Mouse (Mus musculus) lung, embryonic 16.5 days (tissue): ENCODE results near the gene Zfp579. TPM values are rescaled to one million over a fixed set of nuclear protein-coding genes. Genes with fewer than 3 reads are reported as not detected.
A peak's percentile ranks its signal among the peaks of the same experiment; 100 is the strongest.

Experiments used
- ATAC-seq: fragments of 200-750 bp; cut with Nextera tagmentation; 2 replicates; pipeline ENCODE4 v1.8.0; 2017; ENCODE audit warnings: low read depth, mild to moderate bottlenecking, moderate library complexity
- H3K27ac ChIP-seq: fragments of 300-500 bp; sonication (generic); 2 replicates; pipeline ENCODE4 v1.5.1; 2014; ENCODE audit warnings: mild to moderate bottlenecking, control low read depth, low read length
- H3K27me3 ChIP-seq: fragments of 300-500 bp; sonication (generic); 2 replicates; pipeline ENCODE4 v1.6.1; 2014; ENCODE audit warnings: low read depth, low read length, mixed read lengths; ENCODE audit not compliant: control insufficient read depth, insufficient read depth
- H3K36me3 ChIP-seq: fragments of 300-500 bp; sonication (generic); 2 replicates; pipeline ENCODE4 v1.6.1; 2014; ENCODE audit warnings: low read length; ENCODE audit not compliant: control insufficient read depth, insufficient read depth
- H3K4me1 ChIP-seq: fragments of 300-500 bp; sonication (generic); replicated peaks from 2 replicates; pipeline ENCODE4 v1.6.1; 2014; ENCODE audit warnings: low read length, mixed read lengths; ENCODE audit not compliant: control insufficient read depth, insufficient read depth
- H3K4me2 ChIP-seq: fragments of 300-500 bp; sonication (generic); 2 replicates; pipeline ENCODE4 v1.6.1; 2014; ENCODE audit warnings: low read depth, low read length, control low read depth
- H3K4me3 ChIP-seq: fragments of 300-500 bp; sonication (generic); 2 replicates; pipeline ENCODE4 v1.5.1; 2014; ENCODE audit warnings: mild to moderate bottlenecking, low read length, control low read depth
- H3K9ac ChIP-seq: fragments of 300-500 bp; sonication (generic); 2 replicates; pipeline ENCODE4 v1.6.1; 2014; ENCODE audit warnings: low read length, control low read depth
- H3K9me3 ChIP-seq: fragments of 300-500 bp; sonication (generic); 2 replicates; pipeline ENCODE4 v1.6.1; 2016; ENCODE audit warnings: low read length; ENCODE audit not compliant: control insufficient read depth
- WGBS: fragments of 180-500 bp; shearing (Covaris S2); extraction: QIAGEN DNeasy Blood & Tissue Kit; methylation state at CpG from one replicate; pipeline ENCODE4 v1.1.7; 2014; 5-methylcytosine and 5-hydroxymethylcytosine counted together
- polyA plus RNA-seq: library from polyadenylated mRNA; unstranded; fragments of >200 nt; fragmentation: Nextera tagmentation; extraction: Ambion mirVana; gene quantifications from 2 replicates; pipeline ENCODE4 v1.2.1, GENCODE M21; 2015

Zfp579 gene
- 32.3 and 35.0 TPM in 2 replicates for polyA plus RNA-seq

DNA sequence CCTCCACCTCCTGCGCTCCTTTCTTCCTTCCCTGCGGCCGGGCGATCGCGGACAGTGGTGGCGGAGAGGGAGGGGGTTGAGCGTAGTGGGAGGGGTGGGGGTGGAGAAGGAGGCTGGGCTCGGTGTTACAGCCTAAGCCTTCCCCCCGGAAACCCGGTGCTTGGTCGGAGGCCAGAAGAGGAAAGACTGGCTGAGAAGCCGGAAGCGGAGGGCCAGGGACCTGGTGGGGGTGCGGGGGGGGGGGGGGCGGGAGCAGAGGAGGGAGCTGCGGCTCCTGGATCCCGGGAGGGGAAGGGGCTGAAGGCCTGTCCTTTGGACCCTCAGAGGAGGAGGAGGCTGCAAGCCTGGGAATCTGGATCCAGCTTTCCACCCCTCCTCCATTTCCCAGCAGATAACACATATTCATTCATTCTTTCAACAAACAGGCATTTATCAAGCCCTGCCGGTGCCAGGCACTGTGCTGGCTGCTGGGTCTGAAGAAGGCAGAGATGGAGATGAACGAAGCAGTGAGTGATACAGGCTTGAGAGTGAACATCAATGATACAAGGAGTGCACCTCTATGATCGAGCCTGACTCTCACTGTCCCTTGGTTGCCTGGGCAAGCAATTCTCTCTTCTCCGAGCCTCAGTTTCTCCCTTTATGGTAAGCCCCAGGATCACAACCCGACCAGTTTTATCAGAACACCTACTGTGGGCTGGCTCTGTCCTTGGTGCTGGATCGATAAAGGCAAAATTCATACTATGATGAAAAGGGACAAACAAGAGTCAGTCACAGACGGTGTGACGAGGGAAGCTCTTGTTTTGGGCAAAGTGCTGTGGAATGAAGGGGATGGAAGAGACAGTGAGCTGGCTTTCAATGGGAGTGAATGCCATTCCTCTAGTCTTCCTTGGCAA lies at the start of gene Zfp579:
Gene Zfp579, minus strand, starts transcription at position 156 of the 893 bp plus-strand sequence.
- Histone ChIP-seq H3K27me3 (no peaks in the 10 kb centered on the region; the same call in 1 of the 2 replicates), H3K9me3 (0 out of 2 replicates have a peak, but pooled peaks cover 2% of the 10 kb centered on the region), H3K9ac (peak within 1 kb of the TSS; percentile 79), H3K4me3 (peak within 1 kb of the TSS; percentile 80), H3K4me1 (peaks cover 16% of the 10 kb centered on the region; the same call in 1 of the 2 replicates), H3K36me3 (peaks cover 21% of the 10 kb centered on the region), H3K4me2 (peak within 1 kb of the TSS; percentile 60), H3K27ac (peak within 1 kb of the TSS; percentile 76)
- WGBS, result 2% methylated on average over 19 of the region's 26 CpGs
- peak; percentile 92 for ATAC-seq

GRCm38 (mm10) chr7:5044981-5045380 lies 49.0 kb upstream of the Zfp579 start:
- ATAC-seq, result no peak
- 57% methylated on average over 2 of the region's 2 CpGs for WGBS
- no peak overlapping the region for H3K4me3 ChIP-seq
- no peak overlapping the region for H3K4me2 ChIP-seq
- no peaks in the 10 kb centered on the region for H3K36me3 ChIP-seq
- H3K9me3 ChIP-seq, result no peaks in the 10 kb centered on the region
- no peak overlapping the region for H3K9ac ChIP-seq
- no peaks in the 10 kb centered on the region for H3K27me3 ChIP-seq
- no peaks in the 10 kb centered on the region for H3K4me1 ChIP-seq
- no peak overlapping the region for H3K27ac ChIP-seq

DNA sequence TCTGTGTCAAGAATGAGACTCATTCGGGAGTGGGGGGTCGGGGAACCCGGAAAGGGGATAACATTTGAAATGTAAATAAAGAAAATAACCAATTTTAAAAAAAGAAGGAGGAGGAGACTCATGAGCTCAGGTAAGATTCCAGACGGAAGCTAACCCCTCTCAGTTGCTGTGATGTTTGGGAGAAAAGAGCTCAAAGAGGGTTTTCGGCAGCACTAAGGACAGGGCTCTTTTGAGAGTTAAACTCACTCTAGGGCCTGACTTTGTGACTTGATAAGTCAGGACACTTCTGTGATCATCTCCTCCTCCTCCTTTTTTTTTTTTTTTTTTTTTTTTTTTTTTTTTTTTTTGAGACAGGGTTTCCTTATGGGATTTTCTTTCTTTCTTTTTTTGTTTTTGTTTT lies 43.0 kb upstream of the Zfp579 start:
- 19% methylated on average over 5 of the region's 5 CpGs for WGBS
- Histone ChIP-seq H3K9me3 (peaks cover 5% of the 10 kb centered on the region; the same call in 1 of the 2 replicates), H3K27me3 (no peaks in the 10 kb centered on the region), H3K4me1 (peaks cover 12% of the 10 kb centered on the region; the same call in 1 of the 2 replicates), H3K4me3 (peak overlapping the region; percentile 90), H3K36me3 (peaks cover 21% of the 10 kb centered on the region), H3K4me2 (peak overlapping the region; percentile 67), H3K27ac (peak overlapping the region; percentile 97), H3K9ac (peak overlapping the region; percentile 92)
- no peak for ATAC-seq

DNA sequence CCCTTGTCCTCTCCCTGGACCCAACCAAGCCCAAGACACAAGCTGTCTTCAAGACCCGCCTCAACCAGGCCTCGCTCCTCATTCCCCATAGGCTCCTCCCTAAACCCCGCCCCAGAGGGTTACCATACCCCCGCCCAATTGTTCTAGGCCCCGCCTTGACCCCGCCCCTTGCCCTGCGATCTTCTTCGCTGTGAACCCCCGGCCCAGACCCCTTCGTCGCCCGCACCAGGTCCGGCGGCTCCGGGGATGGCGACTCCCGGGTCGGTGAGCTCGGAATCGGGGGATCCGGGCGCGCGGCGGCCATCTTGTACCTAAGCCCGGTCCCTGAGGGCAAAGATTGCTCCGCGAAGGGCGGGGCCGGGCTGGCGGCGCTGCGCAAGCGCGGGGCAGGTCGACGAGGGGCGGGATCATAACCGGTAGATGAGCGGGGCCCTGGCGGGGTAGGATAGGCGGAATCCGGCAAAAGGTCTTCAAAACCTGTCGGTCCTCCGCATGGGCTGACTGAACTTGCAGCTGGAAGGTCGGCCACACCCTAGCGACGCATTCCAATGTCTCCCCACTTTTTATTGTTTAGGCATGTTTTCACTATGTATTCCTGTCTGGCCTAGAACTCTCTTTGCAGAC lies 42.3 kb upstream of the Zfp579 start, which contains the start of gene Zfp784:
Gene Zfp784, minus strand, starts transcription at position 338 of the 624 bp plus-strand sequence.
- H3K36me3 ChIP-seq, result peaks cover 28% of the 10 kb centered on the region
- H3K9ac ChIP-seq, result peak within 1 kb of the TSS; percentile 92
- peak within 1 kb of the TSS; percentile 90 for H3K4me3 ChIP-seq
- WGBS, result under 1% methylated on average over 48 of the region's 48 CpGs
- ATAC-seq, result peak; percentile 97
- H3K4me1 ChIP-seq, result peaks cover 12% of the 10 kb centered on the region; the same call in 1 of the 2 replicates
- H3K27ac ChIP-seq, result peak within 1 kb of the TSS; percentile 97
- peaks cover 5% of the 10 kb centered on the region; the same call in 1 of the 2 replicates for H3K9me3 ChIP-seq
- H3K4me2 ChIP-seq, result peak within 1 kb of the TSS; percentile 67
- no peaks in the 10 kb centered on the region for H3K27me3 ChIP-seq

- Histone ChIP-seq H3K36me3 (peaks cover 35% of the 10 kb centered on the region), H3K4me1 (peaks cover 12% of the 10 kb centered on the region; the same call in 1 of the 2 replicates), H3K27ac (peak overlapping the region; percentile 97; the same call in 1 of the 2 replicates), H3K4me2 (peak overlapping the region; percentile 67), H3K9ac (no peak overlapping the region), H3K9me3 (peaks cover 5% of the 10 kb centered on the region; the same call in 1 of the 2 replicates), H3K4me3 (peak overlapping the region; percentile 90), H3K27me3 (no peaks in the 10 kb centered on the region)
- ATAC-seq, result no peak
- 86% methylated on average over 8 of the region's 8 CpGs for WGBS
Measured at GRCm38 (mm10) chr7:5037467-5037866, 41.5 kb upstream of the Zfp579 start.

- Histone ChIP-seq H3K27ac (no peak overlapping the region), H3K9ac (no peak overlapping the region), H3K36me3 (peaks cover 40% of the 10 kb centered on the region), H3K9me3 (peaks cover 8% of the 10 kb centered on the region), H3K4me2 (no peak overlapping the region), H3K27me3 (no peaks in the 10 kb centered on the region), H3K4me1 (peaks cover 12% of the 10 kb centered on the region; the same call in 1 of the 2 replicates), H3K4me3 (no peak overlapping the region)
- 92% methylated on average over 7 of the region's 7 CpGs for WGBS
- ATAC-seq, result no peak
Measured at GRCm38 (mm10) chr7:5037026-5037425, 41.1 kb upstream of the Zfp579 start.

- Histone ChIP-seq H3K9ac (no peak overlapping the region), H3K27me3 (no peaks in the 10 kb centered on the region), H3K27ac (no peak overlapping the region), H3K9me3 (peaks cover 17% of the 10 kb centered on the region), H3K4me1 (peaks cover 12% of the 10 kb centered on the region; the same call in 1 of the 2 replicates), H3K4me2 (no peak overlapping the region), H3K36me3 (peaks cover 49% of the 10 kb centered on the region), H3K4me3 (no peak overlapping the region)
- 89% methylated on average over 9 of the region's 9 CpGs for WGBS
- ATAC-seq, result no peak
Measured at GRCm38 (mm10) chr7:5036136-5036535, 40.2 kb upstream of the Zfp579 start.

DNA sequence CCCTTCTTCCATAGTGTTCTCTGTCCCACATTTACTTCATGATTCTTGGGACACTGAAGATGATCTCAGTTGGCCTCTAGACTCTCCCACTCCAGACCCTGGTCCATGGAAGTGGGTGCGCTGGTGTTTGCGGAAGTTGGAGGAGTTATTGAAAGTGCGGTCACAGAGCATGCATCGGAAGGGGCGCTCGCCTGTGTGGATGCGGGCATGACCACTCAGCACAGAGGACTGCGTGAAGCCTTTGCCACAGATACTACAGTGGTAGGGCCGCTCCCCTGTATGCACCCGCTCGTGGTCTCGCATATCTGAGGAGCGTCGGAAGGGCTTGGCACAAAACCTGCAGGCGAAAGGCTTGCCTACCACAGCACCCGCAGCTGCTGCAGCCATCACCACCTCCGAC lies 39.7 kb upstream of the Zfp579 start:
- ATAC-seq, result no peak
- H3K27me3 ChIP-seq, result no peaks in the 10 kb centered on the region
- peaks cover 12% of the 10 kb centered on the region; the same call in 1 of the 2 replicates for H3K4me1 ChIP-seq
- 96% methylated on average over 17 of the region's 17 CpGs for WGBS
- H3K4me2 ChIP-seq, result no peak overlapping the region
- no peak overlapping the region for H3K9ac ChIP-seq
- H3K4me3 ChIP-seq, result no peak overlapping the region
- H3K36me3 ChIP-seq, result peaks cover 54% of the 10 kb centered on the region
- no peak overlapping the region for H3K27ac ChIP-seq
- peaks cover 22% of the 10 kb centered on the region for H3K9me3 ChIP-seq

GRCm38 (mm10) chr7:5033818-5034217 lies 37.9 kb upstream of the Zfp579 start, which contains the start of gene 4632433K11Rik:
Gene 4632433K11Rik (plus strand): TSS chr7:5034118.
- Histone ChIP-seq H3K27me3 (no peaks in the 10 kb centered on the region), H3K36me3 (peaks cover 72% of the 10 kb centered on the region), H3K4me2 (no peak within 1 kb of the TSS), H3K27ac (no peak within 1 kb of the TSS), H3K4me3 (no peak within 1 kb of the TSS), H3K4me1 (peaks cover 5% of the 10 kb centered on the region; the same call in 1 of the 2 replicates), H3K9me3 (peaks cover 40% of the 10 kb centered on the region), H3K9ac (no peak within 1 kb of the TSS)
- ATAC-seq, result no peak
- 81% methylated on average over 3 of the region's 3 CpGs for WGBS
